Mouse (Mus musculus): ENCODE measurements around the gene Gm13124.
"Not testable (repeated sequence)": the region's sequence is repeated elsewhere in the genome, so short reads cannot be mapped to it uniquely, and the experiment has no call there.

Gm13124 gene

GRCm38 (mm10) chr4:144565034-144565433 lies at the start of gene Gm13124:
TSS of gene Gm13124 (minus strand) at chr4:144565134.
- DNase-seq (ENCODE audit: low spot score in 2 of 2), result no peak

GRCm38 (mm10) chr4:144614586-144614985 lies 49.7 kb upstream of the Gm13124 start:
- DNase-seq (ENCODE audit: low spot score in 2 of 2), result no peak

- no peak for DNase-seq (ENCODE audit: low spot score in 2 of 2)
Measured at GRCm38 (mm10) chr4:144613407-144613806, 48.5 kb upstream of the Gm13124 start, which contains the start of gene Aadacl4. TSS of gene Aadacl4 (plus strand) at chr4:144613707.

GRCm38 (mm10) chr4:144592790-144593189 lies 27.9 kb upstream of the Gm13124 start:
- DNase-seq (ENCODE audit: low spot score in 2 of 2), result no peak

GRCm38 (mm10) chr4:144586207-144586606 lies 21.3 kb upstream of the Gm13124 start:
- DNase-seq (ENCODE audit: low spot score in 2 of 2), result not testable (repeated sequence)

GRCm38 (mm10) chr4:144567752-144568151 lies 2.8 kb upstream of the Gm13124 start:
- DNase-seq (ENCODE audit: low spot score in 2 of 2), result no peak

GRCm38 (mm10) chr4:144561205-144561604 lies 3.7 kb downstream of the Gm13124 start:
- DNase-seq (ENCODE audit: low spot score in 2 of 2), result no peak

- no peak for DNase-seq (ENCODE audit: low spot score in 2 of 2)
Measured at GRCm38 (mm10) chr4:144559792-144560191, 5.1 kb downstream of the Gm13124 start.

GRCm38 (mm10) chr4:144551156-144551555 lies 13.8 kb downstream of the Gm13124 start:
- DNase-seq (ENCODE audit: low spot score in 2 of 2), result no peak

GRCm38 (mm10) chr4:144545339-144545738 lies 19.6 kb downstream of the Gm13124 start:
- not testable (repeated sequence) for DNase-seq (ENCODE audit: low spot score in 2 of 2)

- no peak for DNase-seq (ENCODE audit: low spot score in 2 of 2)
Measured at GRCm38 (mm10) chr4:144544689-144545088, 20.2 kb downstream of the Gm13124 start.

GRCm38 (mm10) chr4:144519522-144519921 lies 45.4 kb downstream of the Gm13124 start, which contains the start of gene 9430007A20Rik:
TSS of gene 9430007A20Rik (plus strand) at chr4:144519822.
- no peak for DNase-seq (ENCODE audit: low spot score in 2 of 2)

GRCm38 (mm10) chr4:144506518-144506917 lies 58.4 kb downstream of the Gm13124 start:
- DNase-seq (ENCODE audit: low spot score in 2 of 2), result no peak
